Mouse (Mus musculus) kidney, embryonic 14.5 days (tissue): Measurements from ENCODE around the gene Prkch. TPM values are rescaled to one million over a fixed set of nuclear protein-coding genes. Genes with fewer than 3 reads are reported as not detected.
A peak's percentile ranks its signal among the peaks of the same experiment; 100 is the strongest.

Experiments
- ATAC-seq: fragments of 200-750 bp; cut with Nextera tagmentation; 2 replicates; pipeline ENCODE4 v1.8.0; 2017; ENCODE audit warnings: moderate number of reproducible peaks, mild to moderate bottlenecking, moderate TSS enrichment, moderate library complexity; ENCODE audit not compliant: low FRiP score, low TSS enrichment
- H3K27ac ChIP-seq: fragments of 300-500 bp; sonication (generic); 2 replicates; pipeline ENCODE4 v1.5.1; 2014; ENCODE audit warnings: low read depth, mild to moderate bottlenecking, low read length, moderate library complexity, mixed read lengths
- H3K27me3 ChIP-seq: fragments of 300-500 bp; sonication (generic); 2 replicates; pipeline ENCODE4 v1.6.1; 2014; ENCODE audit warnings: mild to moderate bottlenecking, low read length; ENCODE audit not compliant: control insufficient read depth, insufficient read depth
- H3K36me3 ChIP-seq: fragments of 300-500 bp; sonication (generic); 2 replicates; pipeline ENCODE4 v1.6.1; 2014; ENCODE audit warnings: low read length, mixed read lengths; ENCODE audit not compliant: control insufficient read depth, insufficient read depth
- H3K4me1 ChIP-seq: fragments of 300-500 bp; sonication (generic); 2 replicates; pipeline ENCODE4 v1.6.1; 2014; ENCODE audit warnings: low read length, mixed read lengths; ENCODE audit not compliant: control insufficient read depth, insufficient read depth
- H3K4me2 ChIP-seq: fragments of 300-500 bp; sonication (generic); replicated peaks from 2 replicates; pipeline ENCODE4 v1.6.1; 2014; ENCODE audit warnings: low read depth, mild to moderate bottlenecking, low read length
- H3K4me3 ChIP-seq: fragments of 300-500 bp; sonication (generic); 2 replicates; pipeline ENCODE4 v1.5.1; 2014; ENCODE audit warnings: mild to moderate bottlenecking, low read length
- H3K9ac ChIP-seq: fragments of 300-500 bp; sonication (generic); 2 replicates; pipeline ENCODE4 v1.6.1; 2014; ENCODE audit warnings: low read depth, mild to moderate bottlenecking, low read length, moderate library complexity
- H3K9me3 ChIP-seq: fragments of 300-500 bp; sonication (generic); 2 replicates; pipeline ENCODE4 v1.6.1; 2016; ENCODE audit warnings: low read length; ENCODE audit not compliant: control insufficient read depth
- WGBS: fragments of 180-500 bp; shearing (Covaris S2); extraction: QIAGEN DNeasy Blood & Tissue Kit; methylation state at CpG from one replicate; pipeline ENCODE4 v1.1.7; 2014; 5-methylcytosine and 5-hydroxymethylcytosine counted together
- polyA plus RNA-seq: library from polyadenylated mRNA; unstranded; fragments of >200 nt; fragmentation: Nextera tagmentation; extraction: Ambion mirVana; gene quantifications from 2 replicates; pipeline ENCODE4 v1.2.1, GENCODE M21; 2014

Gene Prkch
- polyA plus RNA-seq, 1 experiment from 2014 or later, result 13.2 TPM

DNA sequence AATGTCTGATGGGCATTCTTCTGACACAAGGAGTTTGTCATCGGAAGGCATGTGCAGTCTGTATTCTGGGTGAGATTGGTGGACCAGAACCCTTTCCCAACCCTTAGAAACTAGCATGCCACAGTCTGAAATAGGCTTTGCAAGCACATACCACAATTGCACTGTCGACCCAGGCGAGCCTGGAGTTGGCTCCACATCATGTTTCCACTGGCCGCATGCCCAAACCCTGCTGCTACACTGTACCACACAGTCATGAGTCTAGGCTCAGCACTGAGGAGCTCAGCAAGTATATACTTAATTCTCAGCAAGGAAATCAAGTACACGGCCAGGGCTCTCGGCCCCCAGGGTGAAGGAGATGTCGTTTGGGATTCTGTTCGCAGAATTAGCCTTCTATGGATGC lies 202.3 kb downstream of the Prkch start:
- no peaks in the 10 kb centered on the region for H3K9me3 ChIP-seq
- no peak overlapping the region for H3K27ac ChIP-seq
- no peak for ATAC-seq
- 0 out of 2 replicates have a peak, but pooled peaks cover 3% of the 10 kb centered on the region for H3K4me1 ChIP-seq
- H3K4me3 ChIP-seq, result no peak overlapping the region
- no peak overlapping the region for H3K4me2 ChIP-seq
- 78% methylated on average over 8 of the region's 8 CpGs for WGBS
- H3K9ac ChIP-seq, result no peak overlapping the region
- no peaks in the 10 kb centered on the region for H3K36me3 ChIP-seq
- no peaks in the 10 kb centered on the region for H3K27me3 ChIP-seq

DNA sequence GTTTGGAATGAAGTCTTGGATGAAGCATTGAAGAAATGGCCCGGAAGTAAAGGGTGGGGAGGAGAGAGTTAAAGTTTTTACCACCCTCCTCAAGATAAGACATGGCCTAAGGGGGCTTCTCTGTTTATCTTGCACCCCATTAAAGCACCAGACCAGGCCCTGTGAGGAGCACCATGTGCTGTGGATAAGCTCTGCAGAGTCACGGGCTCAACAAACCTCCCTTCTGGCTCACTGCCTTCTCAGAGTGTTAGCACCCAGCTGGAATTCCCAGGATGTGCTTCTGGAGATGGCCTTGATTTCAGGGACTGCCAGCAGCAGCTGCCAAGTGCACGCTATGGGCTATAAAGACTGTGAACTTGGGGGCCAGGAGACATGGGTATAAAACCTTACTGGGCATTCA lies 204.3 kb downstream of the Prkch start:
- H3K27me3 ChIP-seq, result no peaks in the 10 kb centered on the region
- ATAC-seq, result no peak
- H3K9ac ChIP-seq, result no peak overlapping the region
- 56% methylated on average over 3 of the region's 3 CpGs for WGBS
- H3K4me2 ChIP-seq, result no peak overlapping the region
- peaks cover 10% of the 10 kb centered on the region for H3K4me1 ChIP-seq
- H3K27ac ChIP-seq, result no peak overlapping the region
- H3K4me3 ChIP-seq, result no peak overlapping the region
- H3K36me3 ChIP-seq, result no peaks in the 10 kb centered on the region
- H3K9me3 ChIP-seq, result no peaks in the 10 kb centered on the region

GRCm38 (mm10) chr12:73790571-73791108 lies 206.0 kb downstream of the Prkch start:
- Histone ChIP-seq H3K27me3 (no peaks in the 10 kb centered on the region), H3K4me3 (no peak overlapping the region), H3K36me3 (no peaks in the 10 kb centered on the region), H3K27ac (peak overlapping the region; percentile 57; the same call in 1 of the 2 replicates), H3K9ac (no peak overlapping the region), H3K4me1 (peaks cover 20% of the 10 kb centered on the region), H3K9me3 (no peaks in the 10 kb centered on the region), H3K4me2 (no peak overlapping the region)
- ATAC-seq, result no peak
- 49% methylated on average over 5 of the region's 5 CpGs for WGBS

GRCm38 (mm10) chr12:73793216-73793615 lies 208.6 kb downstream of the Prkch start:
- Histone ChIP-seq H3K4me1 (peaks cover 20% of the 10 kb centered on the region), H3K4me3 (no peak overlapping the region), H3K27me3 (no peaks in the 10 kb centered on the region), H3K4me2 (no peak overlapping the region), H3K9ac (no peak overlapping the region), H3K27ac (no peak overlapping the region), H3K9me3 (no peaks in the 10 kb centered on the region), H3K36me3 (no peaks in the 10 kb centered on the region)
- no peak for ATAC-seq
- WGBS, result 41% methylated on average over 13 of the region's 13 CpGs

- WGBS, result 18% methylated on average over 5 of the region's 5 CpGs
- no peaks in the 10 kb centered on the region for H3K9me3 ChIP-seq
- ATAC-seq, result peak; percentile 53; the same call in 1 of the 2 replicates
- no peaks in the 10 kb centered on the region for H3K27me3 ChIP-seq
- H3K4me3 ChIP-seq, result no peak overlapping the region
- peaks cover 20% of the 10 kb centered on the region for H3K4me1 ChIP-seq
- H3K27ac ChIP-seq, result no peak overlapping the region
- H3K9ac ChIP-seq, result no peak overlapping the region
- no peaks in the 10 kb centered on the region for H3K36me3 ChIP-seq
- H3K4me2 ChIP-seq, result no peak overlapping the region
Observed at GRCm38 (mm10) chr12:73793744-73794143, 209.1 kb downstream of the Prkch start.

DNA sequence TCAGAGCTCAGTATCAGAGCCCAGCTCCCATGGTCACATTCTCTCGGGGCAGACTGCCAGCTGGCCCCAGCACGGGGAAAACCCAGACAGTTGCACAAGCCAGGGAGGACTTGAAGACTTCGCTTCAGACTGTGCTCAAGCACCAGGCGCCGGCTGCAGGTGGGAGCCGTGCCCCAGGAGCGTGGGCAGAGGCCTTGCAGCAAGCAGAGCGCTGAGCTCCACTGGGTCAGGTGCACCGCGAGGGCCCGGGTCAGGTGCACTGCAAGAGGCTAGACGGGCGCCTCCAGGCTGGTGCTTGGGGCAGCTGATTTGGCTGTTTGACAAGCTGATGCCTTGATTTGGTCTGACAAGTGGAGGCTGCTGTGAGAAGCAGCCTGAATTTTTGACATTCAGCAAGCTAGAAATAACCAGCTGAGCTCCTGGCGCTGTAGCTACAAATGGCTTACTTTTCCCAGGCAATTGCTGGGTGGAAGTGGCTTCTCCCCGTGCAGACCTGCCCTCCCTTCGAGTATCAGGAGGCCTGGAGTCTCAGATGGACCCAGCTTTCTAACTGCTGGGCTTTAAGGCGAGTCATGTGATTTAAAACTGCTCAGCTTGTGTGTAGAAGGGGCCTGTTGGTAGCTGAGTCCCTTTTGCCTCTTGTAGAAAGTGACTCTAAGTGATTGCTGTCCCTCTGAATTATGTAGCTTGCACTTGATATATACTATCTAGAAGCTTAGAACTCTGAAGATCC lies 209.7 kb downstream of the Prkch start:
- Histone ChIP-seq H3K4me1 (peaks cover 20% of the 10 kb centered on the region), H3K27me3 (no peaks in the 10 kb centered on the region), H3K4me3 (no peak overlapping the region), H3K36me3 (no peaks in the 10 kb centered on the region), H3K27ac (no peak overlapping the region), H3K9me3 (no peaks in the 10 kb centered on the region), H3K4me2 (no peak overlapping the region; the same call in 1 of the 2 replicates), H3K9ac (no peak overlapping the region; the same call in 1 of the 2 replicates)
- peak; percentile 84 for ATAC-seq
- 13% methylated on average over 17 of the region's 17 CpGs for WGBS

DNA sequence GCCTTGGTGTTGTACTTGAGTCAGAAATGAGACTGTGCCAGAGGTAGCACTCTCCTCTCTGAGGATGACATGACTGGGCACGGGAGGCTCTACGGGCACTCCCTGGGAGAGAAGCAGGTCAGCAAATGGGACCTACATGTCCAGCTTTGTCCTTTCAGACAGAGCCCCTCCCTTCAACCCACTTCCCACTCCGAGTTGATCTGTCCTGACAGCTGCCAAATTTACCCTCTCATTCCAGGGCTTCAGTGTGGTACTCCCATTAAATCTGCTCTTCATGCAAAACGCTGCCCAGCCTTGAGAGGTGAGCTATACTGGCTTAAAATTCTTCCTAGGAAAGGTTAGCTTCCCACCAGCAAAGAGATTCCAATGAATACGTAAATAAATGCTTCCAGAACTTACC lies 215.1 kb downstream of the Prkch start:
- Histone ChIP-seq H3K27me3 (no peaks in the 10 kb centered on the region), H3K9ac (no peak overlapping the region), H3K4me1 (peaks cover 1% of the 10 kb centered on the region; the same call in 1 of the 2 replicates), H3K9me3 (no peaks in the 10 kb centered on the region), H3K4me3 (no peak overlapping the region), H3K4me2 (no peak overlapping the region), H3K27ac (no peak overlapping the region), H3K36me3 (no peaks in the 10 kb centered on the region)
- ATAC-seq, result no peak
- WGBS, result 83% methylated on average over 5 of the region's 5 CpGs

DNA sequence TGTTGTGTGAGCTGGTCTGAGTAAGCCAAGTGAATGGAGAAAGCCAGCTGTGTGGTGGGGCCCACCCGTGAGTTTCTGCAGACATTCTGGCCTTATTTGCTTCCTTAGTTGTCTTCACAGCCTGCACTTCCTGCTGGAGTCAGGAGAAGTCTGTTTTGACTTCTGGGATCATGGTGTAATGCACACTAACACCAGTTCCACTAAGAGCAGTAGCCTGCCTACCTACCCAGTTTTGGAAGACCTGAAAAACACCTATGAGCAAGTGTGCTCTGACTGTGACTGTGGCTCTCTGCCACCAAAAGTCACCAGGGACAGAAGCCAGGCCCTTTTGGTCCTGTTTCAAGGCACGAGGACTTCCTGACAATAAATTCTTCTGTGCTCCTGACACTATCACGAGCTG lies 216.3 kb downstream of the Prkch start:
- Histone ChIP-seq H3K9ac (no peak overlapping the region), H3K27ac (no peak overlapping the region), H3K36me3 (no peaks in the 10 kb centered on the region), H3K4me2 (no peak overlapping the region), H3K9me3 (no peaks in the 10 kb centered on the region), H3K27me3 (no peaks in the 10 kb centered on the region), H3K4me1 (no peaks in the 10 kb centered on the region), H3K4me3 (no peak overlapping the region)
- no peak for ATAC-seq
- WGBS, result 32% methylated on average over 3 of the region's 3 CpGs

- Histone ChIP-seq H3K36me3 (no peaks in the 10 kb centered on the region), H3K27me3 (no peaks in the 10 kb centered on the region), H3K4me2 (no peak overlapping the region), H3K4me3 (no peak overlapping the region), H3K9ac (no peak overlapping the region), H3K27ac (no peak overlapping the region), H3K9me3 (no peaks in the 10 kb centered on the region), H3K4me1 (no peaks in the 10 kb centered on the region)
- no peak for ATAC-seq
- 91% methylated on average over 8 of the region's 8 CpGs for whole genome bisulfite sequencing
Observed at GRCm38 (mm10) chr12:73801845-73802244, 217.2 kb downstream of the Prkch start.
